Mouse (Mus musculus): ENCODE measurements around the gene Rgs19. TPM values are rescaled to one million over a fixed set of nuclear protein-coding genes. Genes with fewer than 3 reads are reported as not detected.

The Rgs19 gene
- polyA plus RNA-seq, 1 experiment, result 209 TPM

DNA sequence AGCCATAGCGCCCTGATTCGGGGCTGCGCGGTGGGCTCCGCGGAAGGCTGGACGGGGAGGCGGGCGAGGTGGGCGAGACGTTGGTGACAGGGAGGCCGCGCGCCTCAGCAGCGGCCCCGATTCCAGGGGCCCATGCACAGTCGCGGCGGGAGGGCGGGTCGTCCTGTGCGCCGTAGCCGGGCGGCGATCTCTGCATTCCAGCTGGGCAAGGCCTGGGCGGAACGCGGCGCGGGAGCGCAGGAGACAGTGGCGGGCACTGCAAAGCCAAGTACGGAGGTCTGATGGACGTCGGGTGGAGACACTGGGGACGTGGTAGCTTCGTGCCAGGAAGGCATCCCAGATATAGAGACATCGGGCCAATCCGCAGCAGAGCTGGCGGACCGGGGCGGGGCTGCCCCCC, 22.5 kb downstream of the Rgs19 start, which contains the start of gene Sox18:
Sox18 (minus strand) TSS at position 315 of the 400 bp plus-strand sequence.
- Histone ChIP-seq H3K27ac (ENCODE audit: insufficient read depth, low read length) (no peak within 1 kb of the TSS), H3K36me3 (ENCODE audit: control insufficient read depth, insufficient read depth, low read length) (no peaks in the 10 kb centered on the region), H3K27me3 (ENCODE audit: control insufficient read depth, insufficient read depth, low read length) (peaks cover 18% of the 10 kb centered on the region), H3K4me3 (ENCODE audit: extremely low read depth, insufficient read depth, insufficient read length) (peak within 1 kb of the TSS; percentile 21; the same call in 1 of the 2 replicates), H3K4me1 (ENCODE audit: control insufficient read depth, insufficient read depth, insufficient read length) (no peaks in the 10 kb centered on the region; the same call in 1 of the 2 replicates)
- 3% methylated on average over 43 of the region's 43 CpGs for WGBS
- no peak for TF ChIP-seq CTCF (IDR thresholded peaks at IDR 0.05; ENCODE audit: extremely low read depth, insufficient read depth, insufficient read length, insufficient replicate concordance)
- no peak; the same call in 1 of the 2 replicates for TF ChIP-seq POLR2A (IDR thresholded peaks at IDR 0.05; ENCODE audit: low read depth, low read length)
- DNase-seq (ENCODE audit: low read depth in 1 of 2, low spot score in 2 of 2), result no peak

DNA sequence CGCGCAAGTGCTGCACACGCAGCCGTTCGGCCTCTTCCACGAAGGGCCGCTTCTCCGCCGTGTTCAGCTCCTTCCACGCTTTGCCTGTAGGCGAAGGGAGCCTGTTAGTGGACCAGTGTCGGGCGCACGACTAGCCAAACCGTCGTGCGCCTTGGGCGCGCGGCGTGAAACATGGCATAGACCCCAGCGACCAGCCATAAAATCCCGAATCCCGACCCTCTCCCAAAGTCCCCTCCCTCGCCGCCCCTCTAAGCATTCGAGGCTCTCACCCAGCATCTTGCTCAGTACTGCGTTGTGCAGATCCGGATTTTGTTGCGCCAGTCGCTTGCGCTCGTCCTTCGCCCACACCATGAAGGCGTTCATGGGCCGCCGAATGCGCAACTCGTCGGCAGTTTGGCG, 22.9 kb downstream of the Rgs19 start:
- WGBS, result 3% methylated on average over 41 of the region's 41 CpGs
- no peaks in the 10 kb centered on the region; the same call in 1 of the 2 replicates for H3K4me1 ChIP-seq (ENCODE audit: control insufficient read depth, insufficient read depth, insufficient read length)
- DNase-seq (ENCODE audit: low read depth in 1 of 2, low spot score in 2 of 2), result no peak
- no peak overlapping the region for H3K27ac ChIP-seq (ENCODE audit: insufficient read depth, low read length)
- H3K4me3 ChIP-seq (ENCODE audit: extremely low read depth, insufficient read depth, insufficient read length), result peak overlapping the region; percentile 21; the same call in 1 of the 2 replicates
- TF ChIP-seq CTCF (IDR thresholded peaks at IDR 0.05; ENCODE audit: extremely low read depth, insufficient read depth, insufficient read length, insufficient replicate concordance) (no peak), POLR2A (IDR thresholded peaks at IDR 0.05; ENCODE audit: low read depth, low read length) (no peak)
- H3K27me3 ChIP-seq (ENCODE audit: control insufficient read depth, insufficient read depth, low read length), result peaks cover 18% of the 10 kb centered on the region
- H3K36me3 ChIP-seq (ENCODE audit: control insufficient read depth, insufficient read depth, low read length), result no peaks in the 10 kb centered on the region

DNA sequence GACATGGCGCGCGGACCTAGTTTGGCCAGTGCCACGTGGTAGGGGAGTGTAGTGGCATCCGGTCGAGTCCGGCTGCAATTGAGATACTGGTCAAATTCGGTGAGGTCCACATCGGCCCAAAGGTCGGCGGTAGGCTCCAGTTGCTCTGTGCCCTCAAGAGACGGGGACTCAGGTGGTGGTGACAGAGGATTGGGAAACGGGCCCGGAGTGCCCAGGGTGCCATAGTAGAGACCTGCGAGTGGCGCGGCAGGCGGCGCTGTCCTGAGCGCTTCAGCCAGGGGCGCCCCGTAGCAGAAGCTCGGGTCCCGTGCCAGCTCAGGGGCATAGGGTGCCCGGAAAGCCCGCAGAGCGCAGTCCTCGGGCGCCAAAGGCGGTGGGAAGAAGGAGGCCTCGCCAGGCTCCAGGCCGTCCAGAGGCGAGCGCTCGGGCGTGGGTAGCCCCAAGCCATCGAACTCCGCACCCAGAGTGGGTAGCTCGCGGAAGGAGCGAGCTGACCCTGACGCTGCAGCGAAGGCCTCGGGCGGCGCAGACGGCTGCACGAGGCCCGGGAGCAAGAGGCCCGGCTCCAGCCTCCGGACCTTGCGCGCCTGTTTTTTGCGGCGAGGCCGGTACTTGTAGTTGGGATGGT, 23.4 kb downstream of the Rgs19 start:
- Histone ChIP-seq H3K36me3 (ENCODE audit: control insufficient read depth, insufficient read depth, low read length) (no peaks in the 10 kb centered on the region), H3K27me3 (ENCODE audit: control insufficient read depth, insufficient read depth, low read length) (peaks cover 18% of the 10 kb centered on the region), H3K4me1 (ENCODE audit: control insufficient read depth, insufficient read depth, insufficient read length) (no peaks in the 10 kb centered on the region; the same call in 1 of the 2 replicates), H3K27ac (ENCODE audit: insufficient read depth, low read length) (peak overlapping the region; percentile 9; the same call in 1 of the 2 replicates), H3K4me3 (ENCODE audit: extremely low read depth, insufficient read depth, insufficient read length) (peak overlapping the region; percentile 21; the same call in 1 of the 2 replicates)
- DNase-seq (ENCODE audit: low read depth in 1 of 2, low spot score in 2 of 2), result no peak
- TF ChIP-seq POLR2A (IDR thresholded peaks at IDR 0.05; ENCODE audit: low read depth, low read length) (no peak), CTCF (IDR thresholded peaks at IDR 0.05; ENCODE audit: extremely low read depth, insufficient read depth, insufficient read length, insufficient replicate concordance) (no peak)
- 15% methylated on average over 56 of the region's 56 CpGs for WGBS

DNA sequence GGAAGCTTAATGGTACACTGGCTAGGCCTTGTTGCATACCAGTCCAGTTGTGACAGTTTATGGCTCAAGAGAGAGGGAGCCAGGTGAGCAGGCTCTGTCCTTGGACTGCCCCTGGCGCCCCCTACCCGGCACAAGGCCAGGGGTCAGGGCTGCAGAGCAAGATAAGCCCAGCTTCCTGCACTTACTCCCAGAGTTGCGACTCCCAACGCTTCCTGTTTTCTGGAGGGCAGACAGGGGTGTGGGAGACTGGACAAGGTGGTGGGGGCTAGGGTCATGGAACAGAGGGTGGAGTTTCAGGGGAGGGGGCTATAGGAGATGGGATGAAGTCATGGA, 30.5 kb downstream of the Rgs19 start:
- Histone ChIP-seq H3K27ac (ENCODE audit: insufficient read depth, low read length) (no peak overlapping the region; the same call in 1 of the 2 replicates), H3K4me3 (ENCODE audit: extremely low read depth, insufficient read depth, insufficient read length) (no peak overlapping the region), H3K36me3 (ENCODE audit: control insufficient read depth, insufficient read depth, low read length) (no peaks in the 10 kb centered on the region), H3K27me3 (ENCODE audit: control insufficient read depth, insufficient read depth, low read length) (no peaks in the 10 kb centered on the region), H3K4me1 (ENCODE audit: control insufficient read depth, insufficient read depth, insufficient read length) (peaks cover 4% of the 10 kb centered on the region; the same call in 1 of the 2 replicates)
- no peak for DNase-seq (ENCODE audit: low read depth in 1 of 2, low spot score in 2 of 2)
- no peak for TF ChIP-seq CTCF (IDR thresholded peaks at IDR 0.05; ENCODE audit: extremely low read depth, insufficient read depth, insufficient read length, insufficient replicate concordance)
- TF ChIP-seq POLR2A (IDR thresholded peaks at IDR 0.05; ENCODE audit: low read depth, low read length), result no peak
- 40% methylated on average over 4 of the region's 4 CpGs for WGBS

DNA sequence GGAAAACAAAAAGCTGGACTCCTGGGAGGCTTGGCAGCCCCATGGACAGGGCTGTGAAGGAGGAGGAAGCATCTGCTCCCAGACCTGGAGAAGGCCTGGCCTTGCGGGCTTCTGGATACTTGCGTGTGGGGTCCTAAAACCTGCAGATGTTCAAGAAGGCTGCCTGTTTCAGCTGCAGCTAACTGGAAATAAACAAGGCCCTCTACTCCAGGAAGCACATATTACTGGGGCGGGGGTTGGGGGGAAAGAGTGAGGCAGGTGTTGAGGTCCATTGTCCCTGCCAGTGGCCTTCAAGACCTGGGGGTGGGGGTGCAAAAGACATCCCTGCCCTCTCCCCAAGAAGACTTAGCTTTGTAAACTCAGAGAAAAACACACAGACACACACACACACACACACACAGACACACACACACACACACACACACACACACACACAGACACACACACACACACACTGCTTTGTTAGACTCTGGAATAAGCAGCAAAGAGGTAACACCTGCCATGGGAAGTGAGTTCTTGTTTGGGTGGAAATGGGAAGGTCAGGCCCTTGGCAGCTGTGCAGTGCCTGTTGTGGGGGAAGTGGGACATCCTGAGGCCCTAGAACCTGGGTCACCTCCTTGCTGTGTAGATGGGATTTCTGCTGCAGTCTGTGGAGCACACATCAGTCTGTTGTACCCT, 31.0 kb downstream of the Rgs19 start:
- no peaks in the 10 kb centered on the region for H3K36me3 ChIP-seq (ENCODE audit: control insufficient read depth, insufficient read depth, low read length)
- 90% methylated on average over 3 of the region's 3 CpGs for WGBS
- TF ChIP-seq POLR2A (IDR thresholded peaks at IDR 0.05; ENCODE audit: low read depth, low read length) (no peak), CTCF (IDR thresholded peaks at IDR 0.05; ENCODE audit: extremely low read depth, insufficient read depth, insufficient read length, insufficient replicate concordance) (no peak)
- no peaks in the 10 kb centered on the region for H3K27me3 ChIP-seq (ENCODE audit: control insufficient read depth, insufficient read depth, low read length)
- no peak for DNase-seq (ENCODE audit: low read depth in 1 of 2, low spot score in 2 of 2)
- no peak overlapping the region; the same call in 1 of the 2 replicates for H3K27ac ChIP-seq (ENCODE audit: insufficient read depth, low read length)
- peaks cover 4% of the 10 kb centered on the region; the same call in 1 of the 2 replicates for H3K4me1 ChIP-seq (ENCODE audit: control insufficient read depth, insufficient read depth, insufficient read length)
- no peak overlapping the region for H3K4me3 ChIP-seq (ENCODE audit: extremely low read depth, insufficient read depth, insufficient read length)

DNA sequence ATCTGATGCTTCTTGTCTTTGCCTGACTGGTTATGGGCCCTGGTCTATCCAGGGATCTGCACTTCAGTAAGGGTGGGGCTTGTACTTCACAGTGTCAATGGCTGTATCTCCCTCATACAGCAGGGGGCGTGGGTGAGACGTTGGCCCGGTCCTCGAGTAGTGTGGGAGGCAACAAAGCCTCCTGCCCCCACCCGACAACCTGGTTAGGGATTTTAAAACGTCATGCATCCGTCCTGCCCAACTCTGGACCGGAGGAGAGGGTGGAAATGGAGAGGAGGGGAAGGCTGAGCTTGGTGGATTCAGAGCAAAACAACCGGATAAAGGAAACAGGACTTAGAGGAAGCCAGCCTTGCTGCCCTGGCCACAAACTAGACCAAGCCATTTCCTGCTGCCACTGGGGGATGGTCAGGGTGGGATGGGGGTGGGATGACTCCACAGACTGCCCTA, 34.1 kb downstream of the Rgs19 start:
- 2% methylated on average over 9 of the region's 9 CpGs for WGBS
- Histone ChIP-seq H3K4me1 (ENCODE audit: control insufficient read depth, insufficient read depth, insufficient read length) (peaks cover 4% of the 10 kb centered on the region; the same call in 1 of the 2 replicates), H3K4me3 (ENCODE audit: extremely low read depth, insufficient read depth, insufficient read length) (no peak overlapping the region; the same call in 1 of the 2 replicates), H3K27me3 (ENCODE audit: control insufficient read depth, insufficient read depth, low read length) (no peaks in the 10 kb centered on the region), H3K27ac (ENCODE audit: insufficient read depth, low read length) (no peak overlapping the region), H3K36me3 (ENCODE audit: control insufficient read depth, insufficient read depth, low read length) (peaks cover 14% of the 10 kb centered on the region)
- no peak for TF ChIP-seq POLR2A (IDR thresholded peaks at IDR 0.05; ENCODE audit: low read depth, low read length)
- TF ChIP-seq CTCF (IDR thresholded peaks at IDR 0.05; ENCODE audit: extremely low read depth, insufficient read depth, insufficient read length, insufficient replicate concordance), result peak; percentile 75; the same call in 1 of the 2 replicates
- DNase-seq (ENCODE audit: low read depth in 1 of 2, low spot score in 2 of 2), result peak; percentile 41 to 73
